Mouse (Mus musculus) heart, postnatal 0 days (tissue): ENCODE results near the gene Odf3. TPM values are rescaled to one million over a fixed set of nuclear protein-coding genes. Genes with fewer than 3 reads are reported as not detected.
A peak's percentile ranks its signal among the peaks of the same experiment; 100 is the strongest.

ENCODE experiments used
- ATAC-seq: fragments of 200-750 bp; cut with Nextera tagmentation; 2 replicates; pipeline ENCODE4 v1.8.0; 2017; ENCODE audit warnings: low read depth, moderate number of reproducible peaks, moderate library complexity; ENCODE audit not compliant: insufficient read depth
- DNase-seq: peaks from one replicate; pipeline ENCODE4 v3.0.0-alpha.2; 2016; ENCODE audit warnings: low spot score
- H3K27ac ChIP-seq: fragments of 300-500 bp; sonication (generic); 2 replicates; pipeline ENCODE4 v1.5.1; 2014; ENCODE audit warnings: low read depth, mild to moderate bottlenecking
- H3K27me3 ChIP-seq: fragments of 300-500 bp; sonication (generic); 2 replicates; pipeline ENCODE4 v1.6.1; 2014; ENCODE audit warnings: low read length, mixed read lengths; ENCODE audit not compliant: control insufficient read depth, insufficient read depth
- H3K36me3 ChIP-seq: fragments of 300-500 bp; sonication (generic); replicated peaks from 2 replicates; pipeline ENCODE4 v1.6.1; 2014; ENCODE audit warnings: low read length, mixed read lengths; ENCODE audit not compliant: control insufficient read depth, insufficient read depth
- H3K4me1 ChIP-seq: fragments of 300-500 bp; sonication (generic); 2 replicates; pipeline ENCODE4 v1.6.1; 2014; ENCODE audit warnings: antibody characterized with exemption; ENCODE audit not compliant: control insufficient read depth, insufficient read depth
- H3K4me2 ChIP-seq: fragments of 300-500 bp; sonication (generic); 2 replicates; pipeline ENCODE4 v1.6.1; 2014; ENCODE audit warnings: low read depth, mild to moderate bottlenecking, low read length, moderate library complexity
- H3K4me3 ChIP-seq: fragments of 300-500 bp; sonication (generic); 2 replicates; pipeline ENCODE4 v1.5.1; 2014; ENCODE audit warnings: low read depth, low read length
- H3K9ac ChIP-seq: fragments of 300-500 bp; sonication (generic); replicated peaks from 2 replicates; pipeline ENCODE4 v1.6.1; 2014; ENCODE audit warnings: low read depth, low read length, mixed read lengths
- H3K9me3 ChIP-seq: fragments of 300-500 bp; sonication (generic); replicated peaks from 2 replicates; pipeline ENCODE4 v1.6.1; 2016; ENCODE audit warnings: low read length; ENCODE audit not compliant: control insufficient read depth
- CTCF ChIP-seq: IDR thresholded peaks from 2 replicates; pipeline ENCODE4 v1.5.1; 2016; ENCODE audit warnings: antibody characterized with exemption, control low read depth, low read depth
- EP300 ChIP-seq: IDR thresholded peaks from 2 replicates; pipeline ENCODE4 v1.6.1; 2016; ENCODE audit warnings: antibody characterized with exemption, low read depth
- WGBS: fragments of 180-500 bp; shearing (Covaris S2); extraction: QIAGEN DNeasy Blood & Tissue Kit; methylation state at CpG from one replicate; pipeline ENCODE4 v1.1.7; 2014; 5-methylcytosine and 5-hydroxymethylcytosine counted together
- polyA plus RNA-seq: library from polyadenylated mRNA; unstranded; fragments of >200 nt; fragmentation: Nextera tagmentation; extraction: Ambion mirVana; gene quantifications from 2 replicates; pipeline ENCODE4 v1.2.1, GENCODE M21; 2015
- total RNA-seq: library from RNA; depleted of rRNA; stranded (reverse); fragments of >200 nt; gene quantifications from 2 replicates; pipeline ENCODE4 v1.2.3, GENCODE M21; 2014; ENCODE audit warnings: low replicate concordance

Gene Odf3
- total and polyA plus RNA-seq, 2 experiments from 2014 or later: not detected

DNA sequence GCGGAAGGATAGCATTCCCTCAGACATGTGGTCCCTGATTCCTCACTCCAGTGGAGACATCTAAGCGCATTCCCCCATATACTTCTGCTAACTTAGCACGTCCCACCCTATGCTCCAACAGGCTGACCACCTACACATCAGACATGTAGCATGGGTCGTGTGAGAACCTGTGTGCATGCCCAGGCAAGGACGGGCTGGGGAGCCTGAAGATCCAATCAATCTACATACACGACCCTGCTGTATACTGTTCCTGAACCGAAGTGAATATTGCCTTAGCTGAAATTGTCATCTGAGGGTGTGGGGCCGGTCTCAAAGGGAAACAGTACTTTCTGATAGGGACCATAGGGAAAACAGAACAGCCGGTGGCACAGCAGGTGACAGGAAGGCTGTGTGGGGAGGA is 7.6 kb downstream of the Odf3 start:
- H3K4me2 ChIP-seq: peak overlapping the region; percentile 80
- H3K27me3 ChIP-seq: no peaks in the 10 kb centered on the region
- H3K9me3 ChIP-seq: no peaks in the 10 kb centered on the region
- peak overlapping the region; percentile 96 for H3K9ac ChIP-seq
- 64% methylated on average over 9 of the region's 9 CpGs for WGBS
- H3K36me3 ChIP-seq: peaks cover 51% of the 10 kb centered on the region
- H3K4me3 ChIP-seq: peak overlapping the region; percentile 91
- H3K27ac ChIP-seq: 0 out of 2 replicates have a peak overlapping the region, but pooled peaks have one; percentile 92
- peaks cover 20% of the 10 kb centered on the region for H3K4me1 ChIP-seq
- no peak for TF ChIP-seq EP300
- no peak for TF ChIP-seq CTCF
- DNase-seq: no peak
- no peak for ATAC-seq

DNA sequence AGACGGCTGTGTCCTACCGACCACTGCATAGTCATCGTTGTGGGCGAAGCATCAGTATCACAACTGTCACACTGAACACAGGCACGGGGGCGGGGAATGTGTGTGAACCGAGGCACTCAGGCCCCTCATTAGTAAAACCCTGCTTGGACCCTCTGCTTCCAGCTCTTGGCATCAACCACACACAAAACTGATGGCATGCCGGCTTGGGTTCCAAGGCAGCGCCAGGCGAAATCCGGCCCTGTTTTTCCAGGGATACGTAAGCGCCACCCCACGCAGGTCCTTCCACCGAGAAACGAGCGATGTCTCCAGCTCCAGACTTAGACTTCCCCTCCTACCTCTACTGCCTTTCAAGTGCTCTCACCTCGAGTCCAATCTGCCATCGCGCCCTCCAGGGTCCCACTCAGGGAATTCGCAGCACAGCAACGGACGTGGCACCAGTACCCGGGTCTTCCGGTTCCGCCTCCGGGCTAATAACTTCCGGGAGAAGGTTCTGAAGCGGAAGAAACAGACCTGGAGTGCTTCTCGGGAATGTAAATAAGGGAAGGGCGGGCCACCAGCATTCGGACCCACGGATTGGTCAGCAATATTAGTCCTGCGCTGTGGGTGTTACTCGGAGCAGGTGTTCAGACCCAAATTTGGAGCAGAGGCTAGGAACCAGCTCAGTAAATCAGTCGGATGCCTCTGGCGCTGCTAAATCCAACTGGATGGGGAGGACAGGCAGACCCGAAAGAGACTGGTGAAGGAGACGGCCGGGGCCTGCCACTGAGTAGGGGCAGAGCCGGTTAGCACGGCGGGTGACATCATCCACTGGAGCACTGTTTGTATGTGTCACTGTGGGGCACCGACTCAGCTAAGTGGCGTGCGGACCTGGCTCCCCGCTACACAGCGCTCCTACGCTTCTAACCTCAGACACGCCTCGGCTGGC is 8.5 kb downstream of the Odf3 start, which contains the start of gene Gm45785:
Gene Gm45785 (minus strand): TSS at position 472 of the 925 bp plus-strand sequence.
- Histone ChIP-seq H3K36me3 (peaks cover 60% of the 10 kb centered on the region), H3K4me3 (peak within 1 kb of the TSS; percentile 91), H3K4me2 (peak within 1 kb of the TSS; percentile 80), H3K27me3 (no peaks in the 10 kb centered on the region), H3K27ac (peak within 1 kb of the TSS; percentile 92), H3K9ac (peak within 1 kb of the TSS; percentile 96), H3K9me3 (no peaks in the 10 kb centered on the region), H3K4me1 (peaks cover 20% of the 10 kb centered on the region)
- ATAC-seq: peak; percentile 80
- WGBS: under 1% methylated on average over 51 of the region's 51 CpGs
- DNase-seq: peak; percentile 95
- TF ChIP-seq EP300 (0 out of 2 replicates have a peak, but pooled peaks have one; percentile 51), CTCF (no peak)

DNA sequence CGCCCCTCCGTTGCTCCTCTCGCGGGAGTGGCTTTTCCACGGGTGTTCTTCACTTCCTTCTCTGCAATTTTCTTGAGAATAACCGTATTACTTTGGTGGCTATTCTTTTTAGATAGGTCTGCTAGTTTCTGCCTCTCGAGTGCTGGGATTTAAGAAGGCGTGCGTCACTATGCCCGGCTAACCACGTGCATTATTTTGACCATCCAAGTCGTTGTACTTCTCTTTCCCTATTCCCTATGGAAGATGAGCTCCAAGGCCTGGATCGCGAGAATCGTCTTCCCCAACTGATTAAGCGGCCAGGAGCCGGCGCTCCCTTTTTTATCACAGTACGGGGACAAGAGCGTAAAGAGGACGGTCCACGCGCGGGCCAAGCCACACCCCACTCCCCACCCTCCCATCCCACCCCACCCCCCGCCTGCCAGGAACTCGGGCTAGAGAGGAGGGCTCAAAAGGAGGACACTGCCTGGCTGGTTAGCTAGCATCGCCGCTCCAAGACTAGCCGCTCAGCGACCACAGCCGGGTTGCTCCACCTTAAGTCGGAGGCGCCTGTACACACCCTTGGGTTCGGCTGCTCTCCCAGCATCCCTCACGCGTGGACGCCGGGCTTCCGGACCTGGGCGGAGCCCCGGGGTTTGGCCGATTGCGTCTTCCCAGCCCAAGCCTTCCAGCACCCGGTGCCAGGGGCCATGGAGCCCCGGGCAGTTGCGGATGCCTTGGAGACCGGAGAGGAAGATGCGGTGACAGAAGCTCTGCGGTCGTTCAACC is 9.4 kb downstream of the Odf3 start, which contains the start of gene Ric8a:
Gene Ric8a (plus strand): TSS at position 173 of the 765 bp plus-strand sequence.
- no peak for TF ChIP-seq CTCF
- no peak for TF ChIP-seq EP300
- Histone ChIP-seq H3K27ac (peak within 1 kb of the TSS; percentile 92), H3K9me3 (no peaks in the 10 kb centered on the region), H3K9ac (peak within 1 kb of the TSS; percentile 96), H3K4me3 (peak within 1 kb of the TSS; percentile 91), H3K36me3 (peaks cover 62% of the 10 kb centered on the region), H3K4me2 (peak within 1 kb of the TSS; percentile 80), H3K27me3 (no peaks in the 10 kb centered on the region), H3K4me1 (peaks cover 20% of the 10 kb centered on the region)
- WGBS: 1% methylated on average over 50 of the region's 50 CpGs
- DNase-seq (peak; percentile 76), ATAC-seq (peak; percentile 84)

DNA sequence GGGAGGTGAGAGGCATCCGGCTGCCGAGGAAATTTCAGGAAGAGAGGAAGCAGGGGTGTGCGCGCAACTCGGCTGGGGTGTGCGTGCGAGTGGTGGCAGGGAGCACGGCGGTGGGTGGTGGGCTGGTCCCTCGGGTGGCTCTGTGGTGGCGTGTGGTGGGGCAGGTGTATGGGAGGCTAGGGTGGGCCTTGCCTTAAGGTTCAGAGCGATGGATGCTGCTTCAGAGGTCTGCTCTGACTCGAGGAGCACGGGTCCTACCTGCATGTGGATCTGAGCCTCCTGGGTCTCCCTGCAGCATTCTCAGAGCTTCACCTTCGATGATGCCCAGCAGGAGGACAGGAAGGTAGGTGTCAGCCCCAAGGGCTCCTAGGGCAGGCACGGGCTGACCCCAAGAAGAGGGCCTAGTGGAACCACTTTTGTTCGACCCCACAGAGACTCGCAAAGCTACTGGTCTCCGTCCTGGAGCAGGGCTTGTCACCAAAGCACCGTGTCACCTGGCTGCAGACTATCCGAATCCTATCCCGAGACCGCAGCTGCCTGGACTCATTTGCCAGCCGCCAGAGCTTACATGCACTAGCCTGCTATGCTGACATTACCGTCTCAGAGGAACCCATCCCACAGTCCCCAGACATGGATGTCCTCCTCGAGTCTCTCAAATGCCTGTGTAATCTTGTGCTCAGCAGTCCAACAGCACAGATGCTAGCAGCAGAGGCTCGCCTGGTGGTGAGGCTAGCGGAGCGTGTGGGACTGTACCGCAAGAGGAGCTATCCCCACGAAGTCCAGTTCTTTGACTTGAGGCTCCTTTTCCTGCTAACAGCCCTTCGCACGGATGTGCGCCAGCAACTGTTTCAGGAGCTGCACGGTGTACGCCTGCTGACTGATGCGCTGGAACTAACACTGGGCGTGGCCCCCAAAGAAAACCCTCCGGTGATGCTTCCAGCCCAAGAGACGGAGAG is 10.2 kb downstream of the Odf3 start, which contains the start of gene Bet1l:
Gene Bet1l (minus strand): TSS at position 28 of the 956 bp plus-strand sequence.
- Histone ChIP-seq H3K4me2 (peak within 1 kb of the TSS; percentile 80), H3K27ac (peak within 1 kb of the TSS; percentile 92), H3K9me3 (no peaks in the 10 kb centered on the region), H3K4me3 (peak within 1 kb of the TSS; percentile 91), H3K36me3 (peaks cover 62% of the 10 kb centered on the region), H3K27me3 (no peaks in the 10 kb centered on the region), H3K4me1 (peaks cover 20% of the 10 kb centered on the region), H3K9ac (peak within 1 kb of the TSS; percentile 96)
- peak; percentile 8; the same call in 1 of the 2 replicates for ATAC-seq
- no peak for DNase-seq
- WGBS: 26% methylated on average over 40 of the region's 40 CpGs
- no peak for TF ChIP-seq CTCF
- no peak for TF ChIP-seq EP300
